Mouse (Mus musculus) heart, embryonic 14.5 days (tissue): ENCODE measurements around the gene Setd3. TPM values are rescaled to one million over a fixed set of nuclear protein-coding genes. Genes with fewer than 3 reads are reported as not detected.

Source experiments
- ATAC-seq: fragments of 200-750 bp; cut with Nextera tagmentation; 2 replicates; pipeline ENCODE4 v1.8.0; 2017; ENCODE audit warnings: low read depth, moderate TSS enrichment; ENCODE audit not compliant: insufficient number of reproducible peaks, insufficient read depth, low FRiP score
- H3K27ac ChIP-seq, 2 experiments: fragments of 200-500 bp in 1 of 2; fragments of 300-500 bp in 1 of 2; sonication (generic) in 1 of 2; replicated peaks in 1 of 2; 2 replicates each; pipeline ENCODE4 v1.5.1; 2012 to 2014; ENCODE audit warnings: low read depth in 2 of 2, low read length in 2 of 2, control low read depth in 1 of 2, mild to moderate bottlenecking in 1 of 2, mixed read lengths in 1 of 2; ENCODE audit not compliant: control insufficient read depth in 1 of 2, insufficient read depth in 1 of 2
- H3K27me3 ChIP-seq: fragments of 300-500 bp; sonication (generic); 2 replicates; pipeline ENCODE4 v1.6.1; 2014; ENCODE audit warnings: mild to moderate bottlenecking, low read length, control low read depth; ENCODE audit not compliant: control insufficient read depth, insufficient read depth
- H3K36me3 ChIP-seq: fragments of 300-500 bp; sonication (generic); 2 replicates; pipeline ENCODE4 v1.6.1; 2014; ENCODE audit warnings: mild to moderate bottlenecking, control low read depth, low read length, mixed read lengths; ENCODE audit not compliant: control insufficient read depth, insufficient read depth
- H3K4me1 ChIP-seq, 2 experiments: fragments of 200-500 bp in 1 of 2; fragments of 300-500 bp in 1 of 2; sonication (generic) in 1 of 2; 2 replicates each; pipeline ENCODE4 v1.6.1; 2012 to 2014; ENCODE audit warnings: low read length in 2 of 2, control low read depth in 1 of 2, mixed read lengths in 1 of 2; ENCODE audit not compliant: control insufficient read depth in 2 of 2, insufficient read depth in 2 of 2
- H3K4me2 ChIP-seq: fragments of 300-500 bp; sonication (generic); 2 replicates; pipeline ENCODE4 v1.6.1; 2014; ENCODE audit warnings: mild to moderate bottlenecking, low read length
- H3K4me3 ChIP-seq, 2 experiments: fragments of 200-500 bp in 1 of 2; fragments of 300-500 bp in 1 of 2; sonication (generic) in 1 of 2; 2 replicates each; pipeline ENCODE4 v1.5.1; 2012 to 2014; ENCODE audit warnings: low read length in 2 of 2, mild to moderate bottlenecking in 2 of 2, control low read depth in 1 of 2, low read depth in 1 of 2, moderate library complexity in 1 of 2; ENCODE audit not compliant: control insufficient read depth in 1 of 2, insufficient read depth in 1 of 2
- H3K9ac ChIP-seq: fragments of 300-500 bp; sonication (generic); 2 replicates; pipeline ENCODE4 v1.6.1; 2014; ENCODE audit warnings: mild to moderate bottlenecking, low read length
- H3K9me3 ChIP-seq: fragments of 300-500 bp; sonication (generic); 2 replicates; pipeline ENCODE4 v1.6.1; 2016; ENCODE audit warnings: low read length, control low read depth; ENCODE audit not compliant: control insufficient read depth
- WGBS: fragments of 180-500 bp; shearing (Covaris S2); extraction: QIAGEN DNeasy Blood & Tissue Kit; methylation state at CpG from one replicate; pipeline ENCODE4 v1.1.7; 2014; 5-methylcytosine and 5-hydroxymethylcytosine counted together
- polyA plus RNA-seq: library from polyadenylated mRNA; unstranded; fragments of >200 nt; fragmentation: Nextera tagmentation; extraction: Ambion mirVana; gene quantifications from 2 replicates; pipeline ENCODE4 v1.2.1, GENCODE M21; 2014

Gene Setd3
- polyA plus RNA-seq, 1 experiment from 2014 or later, result 68.2 TPM

- H3K27ac ChIP-seq, result no peak overlapping the region
- WGBS, result 74% methylated on average over 6 of the region's 6 CpGs
- no peak for ATAC-seq
Measured at GRCm38 (mm10) chr12:108069504-108069903, 109.6 kb downstream of the Setd3 start.

GRCm38 (mm10) chr12:108067811-108068375, 111.2 kb downstream of the Setd3 start:
- WGBS, result 78% methylated on average over 13 of the region's 13 CpGs
- no peak overlapping the region for H3K4me3 ChIP-seq
- H3K9ac ChIP-seq, result no peak overlapping the region
- H3K36me3 ChIP-seq, result no peaks in the 10 kb centered on the region
- H3K4me1 ChIP-seq, result peaks cover 4 to 12% of the 10 kb centered on the region in 2 experiments; a peak in 1 of 4 replicates
- H3K9me3 ChIP-seq, result no peaks in the 10 kb centered on the region
- no peak overlapping the region for H3K4me2 ChIP-seq
- no peak for ATAC-seq
- H3K27me3 ChIP-seq, result no peaks in the 10 kb centered on the region
- no peak overlapping the region for H3K27ac ChIP-seq

More at GRCm38 (mm10) chr12:108069504-108069903, 109.6 kb downstream of the Setd3 start:
- H3K9me3 ChIP-seq, result no peaks in the 10 kb centered on the region
- no peak overlapping the region for H3K4me2 ChIP-seq
- no peaks in the 10 kb centered on the region for H3K27me3 ChIP-seq
- H3K36me3 ChIP-seq, result no peaks in the 10 kb centered on the region
- H3K9ac ChIP-seq, result no peak overlapping the region
- H3K4me3 ChIP-seq, result no peak overlapping the region
- peaks cover 4 to 12% of the 10 kb centered on the region in 2 experiments; a peak in 1 of 4 replicates for H3K4me1 ChIP-seq

GRCm38 (mm10) chr12:108067231-108067630, 111.9 kb downstream of the Setd3 start:
- H3K4me3 ChIP-seq, result no peak overlapping the region
- H3K9ac ChIP-seq, result no peak overlapping the region
- no peaks in the 10 kb centered on the region for H3K9me3 ChIP-seq
- peaks cover 4 to 12% of the 10 kb centered on the region in 2 experiments; a peak in 1 of 4 replicates for H3K4me1 ChIP-seq
- H3K27ac ChIP-seq, result no peak overlapping the region
- WGBS, result 83% methylated on average over 3 of the region's 3 CpGs
- ATAC-seq, result no peak
- H3K4me2 ChIP-seq, result no peak overlapping the region
- no peaks in the 10 kb centered on the region for H3K27me3 ChIP-seq
- H3K36me3 ChIP-seq, result no peaks in the 10 kb centered on the region

GRCm38 (mm10) chr12:108064396-108064998, 114.6 kb downstream of the Setd3 start:
- no peaks in the 10 kb centered on the region for H3K4me1 ChIP-seq
- H3K36me3 ChIP-seq, result no peaks in the 10 kb centered on the region
- no peaks in the 10 kb centered on the region for H3K27me3 ChIP-seq
- no peak overlapping the region for H3K27ac ChIP-seq
- ATAC-seq, result no peak; the same call in 1 of the 2 replicates
- 48% methylated on average over 9 of the region's 9 CpGs for WGBS
- no peak overlapping the region for H3K4me3 ChIP-seq
- H3K4me2 ChIP-seq, result no peak overlapping the region
- H3K9me3 ChIP-seq, result no peaks in the 10 kb centered on the region
- no peak overlapping the region for H3K9ac ChIP-seq

- no peaks in the 10 kb centered on the region for H3K4me1 ChIP-seq
- no peaks in the 10 kb centered on the region for H3K9me3 ChIP-seq
- 29% methylated on average over 6 of the region's 6 CpGs for WGBS
- H3K4me2 ChIP-seq, result no peak overlapping the region
- H3K9ac ChIP-seq, result no peak overlapping the region
- H3K27me3 ChIP-seq, result no peaks in the 10 kb centered on the region
- no peak overlapping the region for H3K4me3 ChIP-seq
- H3K27ac ChIP-seq, result no peak overlapping the region
- no peaks in the 10 kb centered on the region for H3K36me3 ChIP-seq
- no peak for ATAC-seq
Measured at GRCm38 (mm10) chr12:108063986-108064385, 115.1 kb downstream of the Setd3 start.

GRCm38 (mm10) chr12:108062137-108062536, 117.0 kb downstream of the Setd3 start:
- Histone ChIP-seq H3K36me3 (no peaks in the 10 kb centered on the region), H3K27me3 (no peaks in the 10 kb centered on the region), H3K9ac (no peak overlapping the region), H3K4me3 (no peak overlapping the region), H3K9me3 (no peaks in the 10 kb centered on the region), H3K27ac (no peak overlapping the region), H3K4me1 (no peaks in the 10 kb centered on the region), H3K4me2 (no peak overlapping the region)
- 62% methylated on average over 5 of the region's 5 CpGs for WGBS
- no peak for ATAC-seq

GRCm38 (mm10) chr12:108061661-108062060, 117.5 kb downstream of the Setd3 start:
- 73% methylated on average over 7 of the region's 7 CpGs for WGBS
- Histone ChIP-seq H3K4me3 (no peak overlapping the region), H3K9ac (no peak overlapping the region), H3K27me3 (no peaks in the 10 kb centered on the region), H3K4me2 (no peak overlapping the region), H3K4me1 (no peaks in the 10 kb centered on the region), H3K27ac (no peak overlapping the region), H3K9me3 (no peaks in the 10 kb centered on the region), H3K36me3 (no peaks in the 10 kb centered on the region)
- no peak for ATAC-seq
